Mouse (Mus musculus) hindbrain, embryonic 16.5 days (tissue): ENCODE results near the gene Kcnk4. TPM values are rescaled to one million over a fixed set of nuclear protein-coding genes. Genes with fewer than 3 reads are reported as not detected.

ENCODE experiments used
- ATAC-seq: fragments of 200-750 bp; cut with Nextera tagmentation; 2 replicates; pipeline ENCODE4 v1.8.0; 2017; ENCODE audit warnings: moderate TSS enrichment, moderate library complexity
- H3K27ac ChIP-seq: fragments of 300-500 bp; sonication (generic); 2 replicates; pipeline ENCODE4 v1.5.1; 2014; ENCODE audit warnings: low read depth, mild to moderate bottlenecking, control low read depth, low read length, moderate library complexity
- H3K27me3 ChIP-seq: fragments of 300-500 bp; sonication (generic); replicated peaks from 2 replicates; pipeline ENCODE4 v1.6.1; 2014; ENCODE audit warnings: low read length; ENCODE audit not compliant: control insufficient read depth, insufficient read depth
- H3K36me3 ChIP-seq: fragments of 300-500 bp; sonication (generic); 2 replicates; pipeline ENCODE4 v1.6.1; 2014; ENCODE audit warnings: mild to moderate bottlenecking, low read length, moderate library complexity, mixed read lengths; ENCODE audit not compliant: control insufficient read depth, insufficient read depth
- H3K4me1 ChIP-seq: fragments of 300-500 bp; sonication (generic); 2 replicates; pipeline ENCODE4 v1.6.1; 2014; ENCODE audit warnings: low read depth, low read length; ENCODE audit not compliant: control insufficient read depth, insufficient read depth
- H3K4me2 ChIP-seq: fragments of 300-500 bp; sonication (generic); 2 replicates; pipeline ENCODE4 v1.6.1; 2014; ENCODE audit warnings: mild to moderate bottlenecking, low read length, control low read depth, moderate library complexity
- H3K4me3 ChIP-seq: fragments of 300-500 bp; sonication (generic); 2 replicates; pipeline ENCODE4 v1.5.1; 2014; ENCODE audit warnings: mild to moderate bottlenecking, low read length, control low read depth, moderate library complexity
- H3K9ac ChIP-seq: fragments of 300-500 bp; sonication (generic); 2 replicates; pipeline ENCODE4 v1.6.1; 2014; ENCODE audit warnings: low read depth, mild to moderate bottlenecking, control low read depth, low read length, moderate library complexity
- H3K9me3 ChIP-seq: fragments of 300-500 bp; sonication (generic); 2 replicates; pipeline ENCODE4 v1.6.1; 2014; ENCODE audit warnings: mild to moderate bottlenecking, low read length, moderate library complexity; ENCODE audit not compliant: control insufficient read depth
- WGBS: fragments of 180-500 bp; shearing (Covaris S2); extraction: QIAGEN DNeasy Blood & Tissue Kit; methylation state at CpG from one replicate; pipeline ENCODE4 v1.1.7; 2014; 5-methylcytosine and 5-hydroxymethylcytosine counted together
- polyA plus RNA-seq: library from polyadenylated mRNA; unstranded; fragments of >200 nt; fragmentation: Nextera tagmentation; extraction: Ambion mirVana; gene quantifications from 2 replicates; pipeline ENCODE4 v1.2.1, GENCODE M21; 2015

Kcnk4 gene
- polyA plus RNA-seq: 14.4 and 19.1 TPM in 2 replicates

DNA sequence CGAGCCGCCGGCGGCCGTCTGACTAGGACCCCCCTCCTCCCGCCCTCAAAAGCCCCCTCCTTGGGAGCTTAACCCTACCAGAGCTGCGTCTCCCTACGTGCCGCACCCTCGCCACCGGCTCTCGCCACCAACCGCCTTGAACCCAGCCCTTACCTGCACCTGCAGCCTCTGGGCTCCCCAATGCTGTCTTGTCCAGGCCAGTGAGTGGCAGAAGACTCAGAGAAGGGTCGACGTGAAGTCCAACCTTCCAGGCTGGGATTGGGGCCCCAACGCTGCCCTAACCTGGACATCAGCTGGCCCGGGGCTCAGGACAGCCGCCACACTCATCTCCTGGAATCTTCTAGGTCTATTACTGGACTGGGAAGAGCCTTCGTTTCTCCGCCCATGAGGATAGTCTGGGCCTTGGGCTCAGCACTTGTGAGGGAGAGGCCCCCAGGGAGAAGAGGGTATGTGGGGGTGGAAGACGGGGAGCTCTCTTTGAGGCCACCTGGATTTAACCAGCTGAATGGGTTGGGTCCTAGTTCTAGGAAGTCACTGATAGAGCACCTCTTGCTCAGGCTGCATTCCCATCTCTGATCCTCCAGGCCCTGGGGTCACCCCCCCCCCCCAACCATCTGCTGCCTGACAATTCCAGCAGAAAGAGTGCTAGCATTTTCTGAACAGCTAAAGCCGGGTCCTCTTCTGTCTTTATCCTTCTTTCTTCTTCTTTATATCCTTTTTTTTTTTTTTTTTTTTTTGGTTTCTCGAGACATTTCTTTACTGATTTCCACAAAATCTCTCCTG, at the start of gene Kcnk4:
Gene Kcnk4, minus strand, starts transcription at position 321 of the 783 bp plus-strand sequence.
- Histone ChIP-seq H3K27me3 (peaks cover 36% of the 10 kb centered on the region), H3K27ac (peak within 1 kb of the TSS; percentile 31; the same call in 1 of the 2 replicates)

DNA sequence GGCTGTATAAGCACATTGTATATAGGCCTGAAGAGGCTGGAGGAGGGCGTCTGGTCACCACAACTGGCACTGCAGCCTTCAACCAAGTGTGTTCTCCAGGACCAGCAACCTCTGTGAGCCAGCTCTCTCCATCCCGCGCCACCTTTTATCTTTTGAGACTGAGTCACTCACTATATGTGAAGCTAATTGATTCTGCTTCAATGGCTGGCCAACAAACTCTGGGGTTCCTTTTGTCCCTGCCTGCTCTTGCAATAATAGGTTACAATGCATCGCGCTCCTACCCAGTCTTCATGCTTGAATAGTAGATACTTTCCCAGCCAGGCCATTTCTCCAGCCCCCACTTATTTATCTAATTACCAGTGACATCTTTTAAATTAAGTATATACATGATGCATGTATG, 49.3 kb upstream of the Kcnk4 start:
- Histone ChIP-seq H3K4me3 (no peak overlapping the region), H3K9ac (no peak overlapping the region), H3K27ac (no peak overlapping the region), H3K9me3 (no peaks in the 10 kb centered on the region), H3K4me2 (no peak overlapping the region), H3K36me3 (peaks cover 12% of the 10 kb centered on the region), H3K4me1 (peaks cover 29% of the 10 kb centered on the region), H3K27me3 (no peaks in the 10 kb centered on the region)
- 26% methylated on average over 5 of the region's 5 CpGs for WGBS
- ATAC-seq: no peak

More for the DNA sequence above, at the start of gene Kcnk4:
- H3K9ac ChIP-seq: peak within 1 kb of the TSS; percentile 74
- peak within 1 kb of the TSS; percentile 84 for H3K4me2 ChIP-seq
- peak within 1 kb of the TSS; percentile 51 for H3K4me3 ChIP-seq
- peaks cover 26% of the 10 kb centered on the region for H3K4me1 ChIP-seq
- WGBS: 8% methylated on average over 23 of the region's 23 CpGs
- no peaks in the 10 kb centered on the region for H3K9me3 ChIP-seq
- H3K36me3 ChIP-seq: no peaks in the 10 kb centered on the region
- no peak; the same call in 1 of the 2 replicates for ATAC-seq

DNA sequence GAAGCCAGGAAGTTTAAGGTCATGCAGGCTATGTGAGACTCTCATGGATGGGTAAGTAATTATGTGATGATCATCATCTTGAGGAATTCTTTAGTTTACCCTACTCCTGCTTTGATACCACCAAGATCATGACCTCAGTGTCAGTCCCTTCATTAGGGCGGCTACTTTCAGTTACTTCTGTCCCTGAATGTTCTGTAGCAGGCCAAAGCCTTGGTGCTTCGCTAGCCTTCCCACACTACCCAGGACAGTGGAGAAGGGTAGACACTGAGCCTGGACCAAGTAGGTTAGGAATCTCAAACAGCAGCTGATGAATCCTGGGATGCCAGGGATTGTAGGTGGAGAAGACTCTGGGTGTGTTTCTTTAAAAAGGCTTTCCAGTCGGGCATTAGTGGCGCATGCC, 47.1 kb upstream of the Kcnk4 start:
- H3K9ac ChIP-seq: no peak overlapping the region

DNA sequence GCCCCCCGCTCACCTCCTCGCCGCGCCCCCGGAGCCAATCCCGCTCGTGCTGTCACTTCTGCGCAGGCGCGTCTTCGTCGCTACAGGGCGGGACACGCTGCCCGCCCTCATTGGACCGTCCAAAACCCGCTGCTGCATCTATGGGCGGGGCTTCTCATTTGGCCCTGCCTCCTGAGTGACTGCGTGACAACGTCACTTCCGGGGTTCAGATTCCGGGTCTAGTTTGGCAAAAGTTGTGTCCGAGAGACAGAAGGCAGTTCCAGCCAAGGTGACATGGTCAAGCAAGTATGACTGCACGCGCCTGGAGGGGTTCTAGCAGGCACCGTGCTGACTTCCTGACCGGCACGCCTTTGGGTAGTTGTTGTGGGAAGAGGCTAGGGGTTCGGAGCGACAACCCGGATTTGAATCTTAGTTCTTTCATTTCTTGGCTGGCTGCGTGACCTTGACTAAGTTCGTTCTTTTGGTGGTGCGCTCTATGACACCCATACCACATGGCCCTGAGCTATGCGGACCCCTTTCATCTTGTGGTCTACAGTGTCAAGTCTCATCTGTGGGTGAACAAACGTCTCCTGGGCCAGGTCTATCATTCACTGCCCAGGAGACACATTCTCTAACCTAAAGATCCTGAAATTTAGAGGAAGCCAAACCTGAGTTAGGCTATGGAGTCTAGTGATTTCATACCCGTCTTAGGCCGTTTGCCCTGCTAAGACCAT, 46.2 kb upstream of the Kcnk4 start, which contains the start of gene Fkbp2:
Gene Fkbp2, minus strand, starts transcription at position 121 of the 713 bp plus-strand sequence.
- peak within 1 kb of the TSS; percentile 97 for H3K27ac ChIP-seq
- peaks cover 22% of the 10 kb centered on the region for H3K36me3 ChIP-seq
- no peaks in the 10 kb centered on the region for H3K27me3 ChIP-seq
- H3K4me2 ChIP-seq: peak within 1 kb of the TSS; percentile 73
- peak within 1 kb of the TSS; percentile 68 for H3K4me3 ChIP-seq
- peaks cover 38% of the 10 kb centered on the region for H3K4me1 ChIP-seq
- no peaks in the 10 kb centered on the region for H3K9me3 ChIP-seq
- WGBS: 2% methylated on average over 38 of the region's 38 CpGs
- ATAC-seq: peak; percentile 88
- peak within 1 kb of the TSS; percentile 84 for H3K9ac ChIP-seq

More for the DNA sequence above, 47.1 kb upstream of the Kcnk4 start:
- no peaks in the 10 kb centered on the region for H3K27me3 ChIP-seq
- peaks cover 38% of the 10 kb centered on the region for H3K4me1 ChIP-seq
- H3K36me3 ChIP-seq: peaks cover 22% of the 10 kb centered on the region
- 88% methylated on average over 4 of the region's 4 CpGs for WGBS
- H3K27ac ChIP-seq: no peak overlapping the region
- ATAC-seq: no peak
- H3K4me3 ChIP-seq: no peak overlapping the region
- no peaks in the 10 kb centered on the region for H3K9me3 ChIP-seq
- H3K4me2 ChIP-seq: no peak overlapping the region

DNA sequence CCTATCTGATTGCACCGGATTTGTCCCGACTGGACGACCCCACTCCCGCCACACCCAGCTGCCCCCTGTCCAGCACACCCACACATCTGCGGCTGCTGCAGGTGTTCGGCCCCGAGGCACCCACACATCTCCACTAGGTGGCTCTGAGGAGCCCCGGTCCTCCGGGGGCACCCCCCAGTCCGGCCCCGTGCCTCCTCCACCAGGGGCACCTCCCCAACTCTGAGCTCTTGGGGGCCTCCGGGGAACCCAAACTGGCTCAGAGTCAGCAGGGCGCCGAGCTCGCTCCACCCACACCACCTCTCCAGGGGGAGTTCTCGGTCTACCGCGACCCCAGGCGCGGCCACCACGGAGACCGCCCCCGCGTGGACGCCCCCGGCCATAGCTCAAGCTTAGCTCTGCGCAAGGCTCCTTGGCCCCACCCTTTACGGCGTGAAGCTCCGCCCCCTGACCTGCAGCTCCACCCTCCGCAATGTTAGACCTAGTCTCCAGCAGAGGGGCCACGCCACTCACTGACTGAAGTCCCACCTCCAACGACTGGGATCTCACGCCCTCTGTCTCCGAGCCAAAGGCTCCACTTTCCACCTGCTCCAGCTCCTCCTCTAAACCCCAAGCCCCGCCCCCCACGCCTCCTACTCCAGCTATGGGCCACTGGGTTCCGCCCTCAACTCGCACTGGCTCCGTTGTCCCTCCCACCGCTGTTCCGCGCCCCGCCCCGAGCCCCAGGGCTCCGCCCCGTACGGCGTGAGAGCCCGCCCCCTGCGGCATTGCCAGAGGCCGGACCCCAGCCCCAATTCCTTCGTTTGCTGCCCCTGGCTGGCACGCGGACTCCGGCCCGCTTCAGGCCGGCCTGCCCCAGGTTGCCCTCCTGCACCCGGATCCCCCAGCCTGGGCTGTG, 45.4 kb upstream of the Kcnk4 start:
- Histone ChIP-seq H3K4me2 (peak overlapping the region; percentile 73), H3K27me3 (no peaks in the 10 kb centered on the region), H3K9ac (peak overlapping the region; percentile 84), H3K4me3 (peak overlapping the region; percentile 68), H3K9me3 (no peaks in the 10 kb centered on the region), H3K4me1 (peaks cover 38% of the 10 kb centered on the region), H3K36me3 (peaks cover 19% of the 10 kb centered on the region), H3K27ac (peak overlapping the region; percentile 97)
- ATAC-seq: peak; percentile 90
- under 1% methylated on average over 52 of the region's 59 CpGs for WGBS

DNA sequence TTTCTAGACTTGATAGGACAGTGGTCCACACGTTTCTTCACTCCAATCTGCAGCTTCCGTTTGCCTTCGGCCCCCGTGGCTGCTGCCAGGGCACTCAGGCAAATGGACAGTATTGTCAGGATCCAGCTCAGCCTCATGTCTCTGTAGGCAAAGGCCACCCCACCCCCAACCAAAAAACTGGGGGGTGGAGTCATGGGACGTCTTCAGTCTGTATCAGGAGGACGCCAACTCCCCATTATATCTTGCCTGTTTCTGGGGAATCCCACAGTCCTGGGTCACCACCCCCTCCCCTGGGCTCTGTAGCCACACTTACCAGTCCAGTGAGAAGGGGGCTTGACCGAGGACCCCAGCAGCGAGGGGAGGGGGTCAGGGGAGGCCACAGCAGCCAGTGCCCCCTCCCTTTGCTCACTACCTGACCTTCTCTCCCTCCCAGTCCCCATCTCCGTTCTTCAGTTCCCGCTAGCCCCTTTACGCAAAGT, 44.7 kb upstream of the Kcnk4 start:
- no peak for ATAC-seq
- Histone ChIP-seq H3K4me1 (peaks cover 39% of the 10 kb centered on the region), H3K4me3 (peak overlapping the region; percentile 68), H3K4me2 (peak overlapping the region; percentile 73), H3K27me3 (no peaks in the 10 kb centered on the region), H3K36me3 (peaks cover 19% of the 10 kb centered on the region), H3K9ac (peak overlapping the region; percentile 84), H3K27ac (peak overlapping the region; percentile 97), H3K9me3 (no peaks in the 10 kb centered on the region)
- 9% methylated on average over 11 of the region's 11 CpGs for WGBS

DNA sequence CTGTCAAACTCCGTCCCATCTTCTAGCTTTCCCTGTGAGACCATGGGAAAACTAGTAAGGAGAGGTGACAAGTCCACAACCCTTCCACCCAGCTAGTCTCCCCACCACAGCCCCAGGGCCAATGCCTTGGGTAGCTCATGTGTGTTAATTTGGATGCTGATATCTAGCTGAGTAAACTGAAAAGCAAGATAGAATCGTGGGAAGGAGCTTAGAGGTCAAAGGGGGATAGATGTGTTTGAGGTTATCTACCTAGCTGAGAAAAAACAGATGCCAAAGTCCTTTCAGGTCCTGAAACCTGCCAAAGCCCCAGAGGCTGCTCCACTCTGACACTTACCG, 44.3 kb upstream of the Kcnk4 start:
- H3K4me1 ChIP-seq: peaks cover 42% of the 10 kb centered on the region
- WGBS: 53% methylated on average over 3 of the region's 3 CpGs
- H3K27ac ChIP-seq: peak overlapping the region; percentile 97; the same call in 1 of the 2 replicates
- H3K9me3 ChIP-seq: no peaks in the 10 kb centered on the region
- H3K9ac ChIP-seq: peak overlapping the region; percentile 84
- H3K27me3 ChIP-seq: no peaks in the 10 kb centered on the region
- H3K36me3 ChIP-seq: peaks cover 17% of the 10 kb centered on the region
- H3K4me2 ChIP-seq: peak overlapping the region; percentile 73
- ATAC-seq: no peak
- peak overlapping the region; percentile 68 for H3K4me3 ChIP-seq

DNA sequence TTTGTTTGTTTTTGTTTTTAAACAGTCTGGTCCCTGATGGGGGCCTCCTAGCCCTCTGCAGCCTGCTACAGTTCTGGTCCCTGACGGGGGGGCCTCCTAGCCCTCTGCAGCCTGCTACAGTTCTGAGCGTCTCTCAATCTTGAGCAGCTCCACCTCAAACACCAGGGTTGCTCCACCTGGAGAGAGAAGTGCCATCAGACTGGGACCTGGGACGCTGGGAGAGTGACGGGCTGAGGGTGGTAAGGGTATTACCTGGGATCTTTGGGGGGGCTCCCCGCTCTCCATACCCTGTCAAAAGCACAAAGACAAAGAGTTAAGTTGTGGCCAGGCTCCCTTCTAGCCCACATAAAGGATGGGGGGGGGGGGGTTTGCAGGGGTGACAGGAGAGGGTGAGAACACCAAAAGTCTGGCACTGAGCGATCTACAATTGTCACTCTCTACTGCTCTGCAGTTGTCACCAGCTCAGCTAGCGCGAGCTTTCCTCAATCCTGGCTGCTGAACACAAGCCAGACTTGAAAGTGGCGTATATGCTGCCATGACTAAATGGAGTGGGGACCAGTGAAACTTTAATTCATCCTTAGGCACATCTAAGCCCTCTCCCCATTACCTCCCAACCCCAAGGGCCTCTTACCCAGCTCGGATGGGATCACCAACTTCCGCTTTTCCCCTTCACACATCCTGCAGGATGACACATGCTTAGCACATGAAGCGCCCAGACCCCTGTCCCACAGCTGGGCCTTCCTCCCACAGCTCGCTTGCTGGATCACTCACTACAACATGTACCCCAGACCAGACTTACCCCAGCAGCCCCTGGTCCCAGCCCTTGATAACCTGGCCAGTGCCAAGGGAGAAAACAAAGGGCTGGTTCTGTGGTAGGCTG, 43.7 kb upstream of the Kcnk4 start:
- H3K9ac ChIP-seq: peak overlapping the region; percentile 27
- H3K27me3 ChIP-seq: no peaks in the 10 kb centered on the region
- ATAC-seq: no peak
- H3K36me3 ChIP-seq: peaks cover 17% of the 10 kb centered on the region
- H3K4me3 ChIP-seq: peak overlapping the region; percentile 68
- H3K4me1 ChIP-seq: peaks cover 42% of the 10 kb centered on the region
- 75% methylated on average over 13 of the region's 13 CpGs for whole genome bisulfite sequencing
- H3K4me2 ChIP-seq: peak overlapping the region; percentile 73
- H3K9me3 ChIP-seq: no peaks in the 10 kb centered on the region
- H3K27ac ChIP-seq: peak overlapping the region; percentile 97; the same call in 1 of the 2 replicates
